Mouse (Mus musculus) midbrain, postnatal 0 days (tissue): ENCODE measurements around the gene Prkce. TPM values are rescaled to one million over a fixed set of nuclear protein-coding genes. Genes with fewer than 3 reads are reported as not detected.

Experiments used
- ATAC-seq: fragments of 200-750 bp; cut with Nextera tagmentation; 2 replicates; pipeline ENCODE4 v1.8.0; 2017; ENCODE audit warnings: moderate number of reproducible peaks, mild to moderate bottlenecking, moderate TSS enrichment, moderate library complexity; ENCODE audit not compliant: low FRiP score
- DNase-seq: peaks from one replicate; pipeline ENCODE4 v3.0.0-alpha.2; 2015; ENCODE audit warnings: low spot score
- H3K27ac ChIP-seq: fragments of 300-500 bp; sonication (generic); 2 replicates; pipeline ENCODE4 v1.5.1; 2014; ENCODE audit warnings: low read depth, mild to moderate bottlenecking, low read length, mixed read lengths
- H3K27me3 ChIP-seq: fragments of 300-500 bp; sonication (generic); 2 replicates; pipeline ENCODE4 v1.6.1; 2014; ENCODE audit warnings: low read length, control low read depth, mixed read lengths; ENCODE audit not compliant: insufficient read depth
- H3K36me3 ChIP-seq: fragments of 300-500 bp; sonication (generic); 2 replicates; pipeline ENCODE4 v1.6.1; 2014; ENCODE audit warnings: low read length, control low read depth, mixed read lengths; ENCODE audit not compliant: insufficient read depth
- H3K4me1 ChIP-seq: fragments of 300-500 bp; sonication (generic); 2 replicates; pipeline ENCODE4 v1.6.1; 2014; ENCODE audit warnings: mild to moderate bottlenecking, control low read depth, antibody characterized with exemption, low read length, mixed read lengths; ENCODE audit not compliant: insufficient read depth
- H3K4me2 ChIP-seq: fragments of 300-500 bp; sonication (generic); 2 replicates; pipeline ENCODE4 v1.6.1; 2014; ENCODE audit warnings: low read depth, mild to moderate bottlenecking, low read length, mixed read lengths; ENCODE audit not compliant: poor library complexity, severe bottlenecking
- H3K4me3 ChIP-seq: fragments of 300-500 bp; sonication (generic); 2 replicates; pipeline ENCODE4 v1.5.1; 2014; ENCODE audit warnings: low read depth, mild to moderate bottlenecking, low read length, moderate library complexity
- H3K9ac ChIP-seq: fragments of 300-500 bp; sonication (generic); replicated peaks from 2 replicates; pipeline ENCODE4 v1.6.1; 2014; ENCODE audit warnings: mild to moderate bottlenecking, low read length, moderate library complexity, mixed read lengths; ENCODE audit not compliant: poor library complexity, severe bottlenecking
- H3K9me3 ChIP-seq: fragments of 300-500 bp; sonication (generic); 2 replicates; pipeline ENCODE4 v1.6.1; 2016; ENCODE audit warnings: low read length, control low read depth
- CTCF ChIP-seq: IDR thresholded peaks from 2 replicates; pipeline ENCODE4 v1.5.1; 2016; ENCODE audit warnings: antibody characterized with exemption, mild to moderate bottlenecking
- WGBS: fragments of 180-500 bp; shearing (Covaris S2); extraction: QIAGEN DNeasy Blood & Tissue Kit; methylation state at CpG from one replicate; pipeline ENCODE4 v1.1.7; 2014; 5-methylcytosine and 5-hydroxymethylcytosine counted together
- polyA plus RNA-seq: library from polyadenylated mRNA; unstranded; fragments of >200 nt; fragmentation: Nextera tagmentation; extraction: Ambion mirVana; gene quantifications from 2 replicates; pipeline ENCODE4 v1.2.1, GENCODE M21; 2015
- total RNA-seq: library from RNA; depleted of rRNA; stranded (reverse); fragments of >200 nt; gene quantifications from 2 replicates; pipeline ENCODE4 v1.2.3, GENCODE M21; 2014

Prkce gene
- total and polyA plus RNA-seq, 2 experiments from 2014 or later, result 61.0 to 64.5 TPM

GRCm38 (mm10) chr17:86277999-86278526, 110.5 kb downstream of the Prkce start:
- H3K9ac ChIP-seq, result no peak overlapping the region
- H3K27ac ChIP-seq, result no peak overlapping the region
- WGBS, result 81% methylated on average over 5 of the region's 5 CpGs
- H3K4me1 ChIP-seq, result no peaks in the 10 kb centered on the region
- H3K4me2 ChIP-seq, result no peak overlapping the region
- H3K36me3 ChIP-seq, result no peaks in the 10 kb centered on the region
- DNase-seq, result no peak
- H3K4me3 ChIP-seq, result no peak overlapping the region
- ATAC-seq, result no peak
- no peaks in the 10 kb centered on the region for H3K9me3 ChIP-seq
- TF ChIP-seq CTCF, result no peak
- no peaks in the 10 kb centered on the region for H3K27me3 ChIP-seq

- no peaks in the 10 kb centered on the region for H3K36me3 ChIP-seq
- H3K4me2 ChIP-seq, result no peak overlapping the region
- no peak overlapping the region for H3K27ac ChIP-seq
- ATAC-seq (no peak), DNase-seq (no peak)
- no peak overlapping the region for H3K4me3 ChIP-seq
- H3K4me1 ChIP-seq, result 0 out of 2 replicates have a peak, but pooled peaks cover 5% of the 10 kb centered on the region
- no peak for TF ChIP-seq CTCF
- 68% methylated on average over 10 of the region's 10 CpGs for WGBS
- no peaks in the 10 kb centered on the region for H3K27me3 ChIP-seq
- H3K9ac ChIP-seq, result no peak overlapping the region
- no peaks in the 10 kb centered on the region for H3K9me3 ChIP-seq
Measured at GRCm38 (mm10) chr17:86279751-86280150, 112.2 kb downstream of the Prkce start.

- no peak for TF ChIP-seq CTCF
- 34% methylated on average over 5 of the region's 5 CpGs for WGBS
- Histone ChIP-seq H3K4me3 (no peak overlapping the region), H3K27me3 (no peaks in the 10 kb centered on the region; the same call in 1 of the 2 replicates), H3K4me2 (no peak overlapping the region), H3K9me3 (no peaks in the 10 kb centered on the region), H3K36me3 (no peaks in the 10 kb centered on the region), H3K9ac (no peak overlapping the region), H3K4me1 (0 out of 2 replicates have a peak, but pooled peaks cover 5% of the 10 kb centered on the region), H3K27ac (no peak overlapping the region)
- DNase-seq, result no peak
- no peak for ATAC-seq
Measured at GRCm38 (mm10) chr17:86283741-86284140, 116.2 kb downstream of the Prkce start.

GRCm38 (mm10) chr17:86285058-86285457, 117.5 kb downstream of the Prkce start:
- H3K27me3 ChIP-seq, result no peaks in the 10 kb centered on the region; the same call in 1 of the 2 replicates
- ATAC-seq (no peak), DNase-seq (no peak)
- no peak overlapping the region for H3K4me2 ChIP-seq
- no peaks in the 10 kb centered on the region for H3K9me3 ChIP-seq
- no peaks in the 10 kb centered on the region for H3K36me3 ChIP-seq
- 0 out of 2 replicates have a peak, but pooled peaks cover 5% of the 10 kb centered on the region for H3K4me1 ChIP-seq
- no peak for TF ChIP-seq CTCF
- H3K9ac ChIP-seq, result no peak overlapping the region
- H3K27ac ChIP-seq, result no peak overlapping the region
- H3K4me3 ChIP-seq, result no peak overlapping the region
- 96% methylated on average over 5 of the region's 5 CpGs for WGBS

GRCm38 (mm10) chr17:86286747-86287271, 119.2 kb downstream of the Prkce start:
- Histone ChIP-seq H3K36me3 (no peaks in the 10 kb centered on the region), H3K9me3 (no peaks in the 10 kb centered on the region), H3K4me3 (no peak overlapping the region), H3K4me1 (0 out of 2 replicates have a peak, but pooled peaks cover 5% of the 10 kb centered on the region), H3K9ac (no peak overlapping the region), H3K27ac (no peak overlapping the region), H3K4me2 (no peak overlapping the region), H3K27me3 (no peaks in the 10 kb centered on the region; the same call in 1 of the 2 replicates)
- WGBS, result 91% methylated on average over 7 of the region's 7 CpGs
- DNase-seq, result no peak
- no peak for TF ChIP-seq CTCF
- ATAC-seq, result no peak

GRCm38 (mm10) chr17:86292711-86293110, 125.1 kb downstream of the Prkce start:
- Histone ChIP-seq H3K4me1 (no peaks in the 10 kb centered on the region), H3K27ac (no peak overlapping the region), H3K27me3 (no peaks in the 10 kb centered on the region), H3K9ac (no peak overlapping the region), H3K4me2 (no peak overlapping the region), H3K36me3 (no peaks in the 10 kb centered on the region), H3K4me3 (no peak overlapping the region), H3K9me3 (no peaks in the 10 kb centered on the region)
- DNase-seq (no peak), ATAC-seq (no peak)
- WGBS, result 90% methylated on average over 6 of the region's 6 CpGs
- no peak for TF ChIP-seq CTCF
